Mouse (Mus musculus): Measurements from ENCODE around the gene Arpp19.

Gene Arpp19

GRCm38 (mm10) chr9:75037451-75038356 lies at the start of gene Arpp19:
Gene Arpp19 (plus strand): TSS chr9:75037614.
- in situ Hi-C loops (cut with MboI, MseI), result no loop called here

GRCm38 (mm10) chr9:74988893-74989460 lies 48.4 kb upstream of the Arpp19 start:
- in situ Hi-C loops (cut with MboI, MseI), result loop anchor here in 1 of 2 experiments (5.0 kb wide), 1 partner anchor 82 kb away; no protein-coding TSS in a partner anchor

- in situ Hi-C loops (cut with MboI, MseI), result loop anchor here in 1 of 2 experiments (5.0 to 10.0 kb wide), 2 partner anchors 83 to 995 kb away; no protein-coding TSS in a partner anchor
Measured at GRCm38 (mm10) chr9:74989990-74990389, 47.4 kb upstream of the Arpp19 start.

DNA sequence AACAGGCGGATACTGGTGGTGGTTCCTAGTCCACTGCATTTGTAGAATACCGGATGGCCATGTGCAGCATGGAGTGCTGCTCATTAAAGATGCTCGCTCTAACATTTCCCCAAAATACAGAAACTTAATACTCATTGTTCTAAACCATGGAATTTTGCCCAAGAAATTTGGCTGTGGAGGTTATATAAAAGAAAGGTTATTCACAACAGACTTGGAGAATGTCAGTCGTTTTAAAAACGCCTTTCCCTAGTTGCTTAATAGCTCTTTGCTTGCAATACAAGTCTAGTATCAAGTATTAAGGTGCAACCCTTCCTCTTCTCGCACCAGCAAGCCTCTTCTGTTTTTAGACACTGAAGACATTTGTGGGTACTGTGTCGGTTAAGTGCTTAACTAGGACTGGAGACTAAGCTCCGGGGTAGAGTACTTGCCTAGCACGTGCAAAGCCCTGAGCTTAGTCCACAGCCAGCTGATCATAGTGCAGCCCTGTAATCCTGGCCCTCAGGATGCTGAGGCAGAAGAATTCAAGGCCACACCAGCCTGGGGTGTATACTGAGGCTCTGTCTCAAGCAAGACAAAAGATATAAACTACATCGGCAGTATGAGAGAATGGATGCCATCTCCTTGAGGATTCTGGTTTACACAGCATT lies 42.7 kb upstream of the Arpp19 start:
- in situ Hi-C loops (cut with MboI, MseI), result loop anchor here in 1 of 2 experiments (10.0 kb wide), 1 partner anchor 1000 kb away; no protein-coding TSS in a partner anchor

GRCm38 (mm10) chr9:74996349-74996748 lies 41.1 kb upstream of the Arpp19 start:
- in situ Hi-C loops (cut with MboI, MseI), result loop anchor here in 1 of 2 experiments (10.0 kb wide), 1 partner anchor 1002 kb away; no protein-coding TSS in a partner anchor

DNA sequence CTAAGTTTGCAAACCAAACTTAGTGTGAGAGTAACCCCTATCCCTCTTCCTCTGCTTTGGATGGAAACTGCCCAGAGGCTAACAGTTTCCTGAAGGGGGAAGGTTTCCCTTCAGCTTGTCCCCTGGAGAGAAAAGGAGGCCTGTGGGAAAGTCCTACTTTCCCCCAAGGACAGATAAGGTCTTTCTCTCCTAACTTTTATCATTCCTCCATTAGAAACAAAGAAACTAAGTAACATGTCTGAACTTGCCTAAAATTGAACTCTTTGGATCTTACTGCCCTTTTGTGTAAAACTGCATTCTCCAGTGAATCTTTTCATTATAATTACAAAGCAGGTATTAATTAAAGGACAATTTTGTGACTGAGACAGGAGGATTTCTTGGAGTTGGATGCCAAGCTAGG lies 39.4 kb upstream of the Arpp19 start:
- in situ Hi-C loops (cut with MboI, MseI), result loop anchor here in 1 of 2 experiments (10.0 kb wide), 1 partner anchor 1003 kb away; no protein-coding TSS in a partner anchor

- in situ Hi-C loops (cut with MboI, MseI), result loop anchor here in 1 of 2 experiments (25.0 kb wide), 1 partner anchor 314 kb away; no protein-coding TSS in a partner anchor
Measured at GRCm38 (mm10) chr9:75001006-75001405, 36.4 kb upstream of the Arpp19 start.

GRCm38 (mm10) chr9:75001611-75002204 lies 35.7 kb upstream of the Arpp19 start:
- in situ Hi-C loops (cut with MboI, MseI), result loop anchor here in 1 of 2 experiments (25.0 kb wide), 1 partner anchor 314 kb away; no protein-coding TSS in a partner anchor

GRCm38 (mm10) chr9:75002262-75002661 lies 35.2 kb upstream of the Arpp19 start:
- in situ Hi-C loops (cut with MboI, MseI), result loop anchor here in 1 of 2 experiments (25.0 kb wide), 1 partner anchor 315 kb away; no protein-coding TSS in a partner anchor

DNA sequence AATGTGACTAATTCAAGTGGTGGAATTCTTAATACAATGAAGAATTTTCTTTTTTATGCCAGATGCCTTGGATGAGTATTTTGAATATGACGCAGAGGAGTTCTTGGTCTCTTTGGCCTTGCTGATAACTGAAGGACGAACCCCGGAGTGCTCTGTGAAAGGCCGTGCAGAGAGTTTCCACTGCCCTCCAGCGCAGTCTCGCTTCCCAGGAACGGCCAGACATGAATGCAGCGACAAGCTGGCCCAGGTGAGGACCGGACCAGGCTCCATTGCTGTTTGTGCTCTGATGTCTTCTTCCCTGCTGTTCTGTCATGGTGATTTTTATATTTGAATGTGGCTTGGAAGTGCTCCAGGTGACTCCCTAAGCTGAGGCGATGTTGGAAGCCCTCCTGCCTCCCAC lies 33.2 kb upstream of the Arpp19 start:
- in situ Hi-C loops (cut with MboI, MseI), result loop anchor here in 1 of 2 experiments (25.0 kb wide), 1 partner anchor 317 kb away; no protein-coding TSS in a partner anchor

- in situ Hi-C loops (cut with MboI, MseI), result loop anchor here in 1 of 2 experiments (25.0 kb wide), 1 partner anchor 329 kb away; no protein-coding TSS in a partner anchor
Measured at GRCm38 (mm10) chr9:75016591-75016990, 20.8 kb upstream of the Arpp19 start.

DNA sequence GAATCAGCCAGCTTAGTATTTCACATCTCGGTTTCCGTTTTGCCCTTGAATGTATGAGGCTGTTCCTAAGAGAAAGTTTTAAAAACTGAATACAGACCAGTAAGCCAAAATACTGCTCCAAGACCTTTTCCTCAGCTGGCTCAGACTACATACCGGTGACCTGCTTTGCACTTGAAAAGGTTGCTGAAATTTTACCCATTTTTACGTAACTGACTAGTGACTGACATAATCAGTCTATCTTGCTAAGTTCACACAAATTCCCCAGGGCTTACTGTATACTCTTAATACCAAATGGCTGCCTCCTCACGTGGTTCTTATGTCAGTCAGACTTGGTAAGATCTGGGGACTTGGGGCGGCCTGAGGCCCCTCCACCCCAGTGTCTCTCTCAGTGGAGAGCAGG lies 18.2 kb upstream of the Arpp19 start:
- in situ Hi-C loops (cut with MboI, MseI), result loop anchor here in 1 of 2 experiments (25.0 kb wide), 1 partner anchor 332 kb away; no protein-coding TSS in a partner anchor

- in situ Hi-C loops (cut with MboI, MseI), result loop anchor here in 1 of 2 experiments (25.0 kb wide), 1 partner anchor 332 kb away; no protein-coding TSS in a partner anchor
Measured at GRCm38 (mm10) chr9:75019592-75019991, 17.8 kb upstream of the Arpp19 start.

GRCm38 (mm10) chr9:75020561-75020960 lies 16.9 kb upstream of the Arpp19 start:
- in situ Hi-C loops (cut with MboI, MseI), result loop anchor here (10.0 to 25.0 kb wide), 2 partner anchors 116 to 333 kb away; no protein-coding TSS in a partner anchor

DNA sequence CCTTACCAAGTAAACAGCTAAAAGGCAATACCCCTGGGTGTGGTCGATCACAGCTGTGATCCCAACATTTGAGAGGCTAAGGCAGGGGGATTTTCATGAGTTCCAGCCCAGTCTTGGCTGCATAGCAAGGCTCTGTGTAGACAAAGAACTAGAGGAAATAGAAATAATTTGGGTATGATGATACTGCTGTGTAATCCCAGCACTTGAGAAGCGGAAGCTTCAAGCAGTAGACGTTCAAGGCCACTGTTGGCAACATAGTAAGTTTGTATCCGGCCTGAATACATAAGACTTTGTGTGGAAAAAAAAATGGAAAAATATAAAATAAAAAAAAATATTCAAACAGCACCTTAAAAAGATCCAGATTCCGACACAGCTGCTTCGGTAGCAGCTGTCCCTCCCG lies 14.9 kb upstream of the Arpp19 start:
- in situ Hi-C loops (cut with MboI, MseI), result loop anchor here (10.0 to 25.0 kb wide), 2 partner anchors 118 to 335 kb away; no protein-coding TSS in a partner anchor

- in situ Hi-C loops (cut with MboI, MseI), result loop anchor here (10.0 to 25.0 kb wide), 2 partner anchors 119 to 336 kb away; no protein-coding TSS in a partner anchor
Measured at GRCm38 (mm10) chr9:75023150-75023894, 14.1 kb upstream of the Arpp19 start.

DNA sequence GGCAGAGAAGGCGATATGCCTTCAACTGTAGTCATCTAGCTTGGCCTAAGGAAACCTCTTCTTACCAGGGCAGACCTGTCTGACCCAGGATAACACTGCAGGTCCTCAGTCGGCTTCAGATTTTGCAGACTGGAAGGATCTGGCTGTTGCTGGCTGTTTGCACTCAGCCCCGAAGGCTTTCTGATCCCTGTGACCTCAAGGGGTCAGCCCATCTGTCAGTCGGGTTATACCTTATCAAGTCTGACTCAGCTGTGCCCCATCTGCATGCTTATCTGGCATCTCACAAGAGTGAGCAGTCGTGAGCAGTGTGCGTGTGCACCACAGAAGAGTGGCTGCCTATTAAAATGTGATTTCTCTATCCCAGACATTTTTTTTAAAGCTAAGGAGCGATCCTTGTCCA lies 13.3 kb upstream of the Arpp19 start:
- in situ Hi-C loops (cut with MboI, MseI), result loop anchor here (10.0 to 25.0 kb wide), 2 partner anchors 119 to 337 kb away; no protein-coding TSS in a partner anchor

DNA sequence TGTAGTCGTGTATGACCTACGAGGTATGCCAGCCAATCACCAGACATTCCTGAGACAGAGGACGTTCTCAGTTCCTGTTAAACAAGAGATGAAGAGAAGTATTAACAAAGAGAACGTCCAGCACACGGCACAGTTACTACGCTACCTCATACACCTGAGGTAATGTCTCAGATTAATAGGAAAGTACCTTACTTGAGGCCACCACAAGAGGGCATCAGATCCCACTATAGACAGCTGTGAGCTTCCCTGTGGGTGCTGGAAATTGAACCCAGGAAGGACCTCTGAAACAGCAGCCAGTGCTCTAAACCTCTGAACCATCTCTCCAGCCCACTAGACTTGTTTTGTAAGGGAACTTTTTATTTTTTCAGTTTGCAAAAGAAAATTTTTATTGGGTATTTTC lies 11.7 kb upstream of the Arpp19 start:
- in situ Hi-C loops (cut with MboI, MseI), result loop anchor here (5.0 to 10.0 kb wide), 2 partner anchors 121 to 123 kb away; no protein-coding TSS in a partner anchor

DNA sequence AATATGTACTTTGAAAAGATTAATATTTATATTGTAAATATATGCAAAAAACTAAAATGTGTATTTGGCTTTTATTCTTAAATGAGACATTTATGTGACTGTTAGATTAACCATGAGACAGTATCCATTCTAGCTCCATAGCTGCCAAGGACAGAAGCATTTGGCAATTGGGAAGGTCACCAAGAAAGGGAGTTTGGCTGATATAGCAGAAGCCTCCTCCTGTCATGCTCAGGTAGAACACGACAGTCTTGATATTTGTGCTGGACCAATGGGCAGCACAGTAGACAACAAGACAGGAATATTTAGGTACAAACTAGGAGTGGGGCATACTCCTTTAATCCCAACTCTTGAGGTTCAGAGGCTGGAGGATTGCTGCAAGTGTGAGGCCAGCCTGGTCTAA lies 5.0 kb upstream of the Arpp19 start:
- in situ Hi-C loops (cut with MboI, MseI), result no loop called here

GRCm38 (mm10) chr9:75033141-75033540 lies 4.3 kb upstream of the Arpp19 start:
- in situ Hi-C loops (cut with MboI, MseI), result no loop called here
